Mouse (Mus musculus) liver, adult 2 months (tissue): ENCODE measurements around the gene Zdhhc5. TPM values are rescaled to one million over a fixed set of nuclear protein-coding genes. Genes with fewer than 3 reads are reported as not detected.
"Not testable (repeated sequence)": the region's sequence is repeated elsewhere in the genome, so short reads cannot be mapped to it uniquely, and the experiment has no call there.

Experiments used
- DNase-seq: peaks from one replicate; pipeline ENCODE4 v3.0.0-alpha.2; 2011; ENCODE audit warnings: low read depth, low spot score; ENCODE audit errors: extremely low read depth
- H3K27ac ChIP-seq: fragments of 200-500 bp; replicated peaks from 2 replicates; pipeline ENCODE4 v1.5.1; 2012; ENCODE audit warnings: low read depth, mild to moderate bottlenecking, control low read depth, inconsistent platforms, low read length; ENCODE audit not compliant: insufficient read depth
- H3K27me3 ChIP-seq: fragments of 200-500 bp; 2 replicates; pipeline ENCODE4 v1.6.1; 2012; ENCODE audit warnings: mild to moderate bottlenecking, moderate library complexity, low read length, inconsistent platforms; ENCODE audit not compliant: control insufficient read depth, insufficient read depth
- H3K36me3 ChIP-seq: fragments of 200-500 bp; 2 replicates; pipeline ENCODE4 v1.6.1; 2012; ENCODE audit warnings: low read length, inconsistent platforms; ENCODE audit not compliant: control insufficient read depth, insufficient read depth
- H3K4me1 ChIP-seq: fragments of 200-500 bp; 2 replicates; pipeline ENCODE4 v1.6.1; 2011; ENCODE audit warnings: low read length; ENCODE audit not compliant: control insufficient read depth, insufficient read depth
- H3K4me3 ChIP-seq: fragments of 200-500 bp; 2 replicates; pipeline ENCODE4 v1.5.1; 2011; ENCODE audit warnings: low read depth, mild to moderate bottlenecking, control low read depth, low read length, moderate library complexity; ENCODE audit not compliant: insufficient read depth
- H3K79me2 ChIP-seq: fragments of 200-500 bp; 2 replicates; pipeline ENCODE4 v1.6.1; 2012; ENCODE audit warnings: inconsistent platforms, mild to moderate bottlenecking, low read length, moderate library complexity; ENCODE audit not compliant: control insufficient read depth, insufficient read depth
- H3K9ac ChIP-seq: fragments of 200-500 bp; 2 replicates; pipeline ENCODE4 v1.6.1; 2012; ENCODE audit warnings: low read depth, mild to moderate bottlenecking, control low read depth, inconsistent platforms, low read length
- CTCF ChIP-seq: fragments of 200-500 bp; IDR thresholded peaks from 2 replicates; pipeline ENCODE4 v1.5.1; 2011; ENCODE audit warnings: low read depth, low read length, control low read depth
- POLR2A ChIP-seq: fragments of 200-500 bp; IDR thresholded peaks from 2 replicates; pipeline ENCODE4 v1.6.1; 2011; ENCODE audit warnings: low read length, control low read depth; ENCODE audit not compliant: insufficient read depth; ENCODE audit errors: extremely low read depth
- WGBS: fragments of 180-500 bp; shearing (Covaris S2); methylation state at CpG from one replicate; pipeline ENCODE4 v1.1.7; 2018; 5-methylcytosine and 5-hydroxymethylcytosine counted together
- polyA plus RNA-seq: library from polyadenylated mRNA; depleted of rRNA; stranded (reverse); fragments of >200 nt; gene quantifications from 2 replicates; pipeline ENCODE4 v1.2.3, GENCODE M21; 2012
- total RNA-seq: library from RNA; depleted of rRNA; stranded (reverse); fragments of >200 nt; gene quantifications from 2 replicates; pipeline ENCODE4 v1.2.3, GENCODE M21; 2014

Zdhhc5 gene
- total and polyA plus RNA-seq, 2 experiments = 21.9 to 36.1 TPM

DNA sequence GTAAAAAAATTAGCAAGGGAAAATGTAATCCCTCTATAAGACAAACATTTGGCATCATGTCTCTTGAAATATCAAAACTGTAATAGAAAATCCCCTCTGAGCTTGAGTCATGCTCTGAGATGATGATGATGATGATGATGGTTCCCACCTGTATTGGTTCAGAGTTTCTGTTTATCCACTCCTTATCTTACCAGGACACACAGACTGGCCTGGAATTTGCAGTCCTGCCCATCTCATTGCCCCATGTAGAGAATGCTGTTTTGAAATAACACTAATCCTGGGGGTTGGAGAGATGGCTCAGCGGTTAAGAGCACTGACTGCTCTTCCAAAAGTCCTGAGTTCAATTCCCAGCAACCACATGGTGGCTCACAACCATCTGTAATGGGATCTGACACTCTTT, 17.4 kb upstream of the Zdhhc5 start:
- no peak overlapping the region for H3K9ac ChIP-seq
- no peak overlapping the region for H3K4me3 ChIP-seq
- no peak for DNase-seq
- H3K36me3 ChIP-seq = no peaks in the 10 kb centered on the region
- peaks cover 9% of the 10 kb centered on the region for H3K4me1 ChIP-seq
- WGBS = 47% methylated on average over 1 of the region's 1 CpGs
- H3K79me2 ChIP-seq = no peaks in the 10 kb centered on the region
- H3K27me3 ChIP-seq = no peaks in the 10 kb centered on the region
- no peak overlapping the region for H3K27ac ChIP-seq
- TF ChIP-seq CTCF (no peak), POLR2A (no peak)

DNA sequence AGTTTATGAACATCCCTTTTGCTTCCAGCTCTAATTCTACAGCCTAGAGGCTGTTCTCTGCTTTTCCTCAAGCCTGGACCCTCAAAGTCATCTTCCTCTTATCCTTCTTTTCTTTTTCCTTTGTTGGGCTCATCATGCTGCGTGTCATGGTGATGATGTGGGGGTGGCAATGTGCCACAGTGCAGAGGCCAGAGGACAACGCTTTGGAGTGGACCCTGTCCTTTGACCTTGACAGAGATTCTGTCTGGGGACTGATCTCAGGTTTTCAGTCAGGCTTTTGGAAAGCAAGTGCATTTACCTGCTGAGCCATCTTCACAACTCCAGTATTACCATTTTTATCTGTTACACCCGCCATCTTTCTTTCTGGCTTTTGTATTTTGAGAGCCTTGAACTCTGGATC, 16.2 kb upstream of the Zdhhc5 start:
- no peak overlapping the region for H3K4me3 ChIP-seq
- no peaks in the 10 kb centered on the region for H3K27me3 ChIP-seq
- DNase-seq = peak; percentile 89
- TF ChIP-seq POLR2A (no peak), CTCF (no peak)
- H3K9ac ChIP-seq = no peak overlapping the region
- 39% methylated on average over 3 of the region's 3 CpGs for WGBS
- no peaks in the 10 kb centered on the region for H3K79me2 ChIP-seq
- H3K36me3 ChIP-seq = no peaks in the 10 kb centered on the region
- peaks cover 12% of the 10 kb centered on the region for H3K4me1 ChIP-seq
- H3K27ac ChIP-seq = peak overlapping the region; percentile 87

DNA sequence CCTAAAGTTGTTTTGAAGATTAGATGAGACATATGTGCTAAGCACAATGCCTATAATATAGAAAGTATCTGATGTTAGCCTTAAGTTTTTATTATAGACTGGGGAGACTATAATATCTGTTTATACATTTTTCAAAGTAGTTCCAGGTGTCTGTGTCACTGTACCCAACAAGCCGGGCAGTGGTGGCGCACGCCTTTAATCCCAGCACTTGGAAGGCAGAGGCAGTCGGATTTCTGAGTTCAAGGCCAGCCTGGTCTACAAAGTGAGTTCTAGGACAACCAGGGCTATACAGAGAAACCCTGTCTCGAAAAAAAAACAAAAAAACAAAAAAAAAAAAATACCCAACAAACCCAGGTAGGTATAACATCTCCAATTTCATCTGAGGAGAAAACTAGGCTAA, 13.2 kb upstream of the Zdhhc5 start:
- not testable (repeated sequence) for H3K9ac ChIP-seq
- 91% methylated on average over 5 of the region's 5 CpGs for WGBS
- peaks cover 20% of the 10 kb centered on the region for H3K4me1 ChIP-seq

GRCm38 (mm10) chr2:84727172-84727858, 12.3 kb upstream of the Zdhhc5 start, which contains the start of gene Clp1:
Gene Clp1, minus strand, starts transcription at chr2:84727350.
- no peaks in the 10 kb centered on the region for H3K27me3 ChIP-seq
- peak; percentile 92 for DNase-seq
- peak within 1 kb of the TSS; percentile 88 for H3K27ac ChIP-seq
- H3K4me1 ChIP-seq = peaks cover 20% of the 10 kb centered on the region
- TF ChIP-seq POLR2A (peak; percentile 59), CTCF (no peak)
- peak within 1 kb of the TSS; percentile 73 for H3K9ac ChIP-seq
- H3K79me2 ChIP-seq = peaks cover 9% of the 10 kb centered on the region; the same call in 1 of the 2 replicates
- peaks cover 15% of the 10 kb centered on the region for H3K36me3 ChIP-seq
- peak within 1 kb of the TSS; percentile 64 for H3K4me3 ChIP-seq
- WGBS = under 1% methylated on average over 39 of the region's 39 CpGs

More for the DNA sequence above, 13.2 kb upstream of the Zdhhc5 start:
- H3K79me2 ChIP-seq, H3K27me3 ChIP-seq, H3K4me3 ChIP-seq, DNase-seq, H3K27ac ChIP-seq: not testable (repeated sequence)
- peaks cover 14% of the 10 kb centered on the region for H3K36me3 ChIP-seq

DNA sequence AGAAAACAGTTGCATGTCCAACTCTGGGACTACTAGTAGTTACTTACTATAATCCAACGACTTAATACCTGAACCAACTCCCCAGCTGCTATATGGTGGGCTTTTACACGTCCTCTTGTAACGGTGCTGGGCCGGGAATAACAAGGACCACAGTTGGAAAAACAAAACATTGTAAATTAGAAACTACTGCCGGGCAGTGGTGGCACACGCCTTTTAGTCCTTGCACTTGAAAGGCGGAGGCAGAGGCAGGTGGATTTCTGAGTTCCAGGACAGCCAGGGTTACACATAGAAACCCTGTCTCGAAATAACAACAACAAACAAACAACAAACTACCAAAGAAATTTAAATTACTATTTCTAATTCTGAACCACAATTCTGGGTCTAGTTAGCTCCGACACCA, 11.7 kb upstream of the Zdhhc5 start:
- Histone ChIP-seq H3K79me2 (peaks cover 9% of the 10 kb centered on the region; the same call in 1 of the 2 replicates), H3K9ac (peak overlapping the region; percentile 46), H3K4me3 (peak overlapping the region; percentile 50), H3K36me3 (peaks cover 15% of the 10 kb centered on the region), H3K4me1 (peaks cover 20% of the 10 kb centered on the region), H3K27ac (peak overlapping the region; percentile 24), H3K27me3 (no peaks in the 10 kb centered on the region)
- 1% methylated on average over 9 of the region's 9 CpGs for WGBS
- no peak for DNase-seq
- TF ChIP-seq CTCF (no peak), POLR2A (no peak)

DNA sequence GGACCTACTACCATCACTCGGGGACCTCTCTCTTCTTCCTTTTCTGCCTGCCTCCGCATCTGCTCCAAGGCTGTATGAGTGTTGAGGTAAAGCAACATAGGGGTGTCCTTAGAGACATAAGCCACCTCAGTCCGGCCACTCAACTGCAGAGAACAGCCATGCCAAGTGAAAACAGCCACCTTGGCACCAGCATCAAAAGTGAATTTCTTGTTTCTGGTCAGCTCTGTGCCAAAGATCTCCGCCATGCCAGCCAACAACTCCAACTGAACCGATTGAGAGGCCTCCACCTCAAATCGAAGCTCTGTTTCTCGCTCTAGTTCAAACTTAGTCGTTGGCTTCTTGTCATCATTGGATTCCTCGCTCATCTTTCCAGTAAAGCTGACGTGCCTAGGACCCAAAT, 10.8 kb upstream of the Zdhhc5 start:
- peak; percentile 52 for DNase-seq
- peaks cover 9% of the 10 kb centered on the region; the same call in 1 of the 2 replicates for H3K79me2 ChIP-seq
- TF ChIP-seq CTCF (no peak), POLR2A (no peak)
- peaks cover 14% of the 10 kb centered on the region for H3K4me1 ChIP-seq
- no peaks in the 10 kb centered on the region for H3K27me3 ChIP-seq
- no peak overlapping the region for H3K27ac ChIP-seq
- 37% methylated on average over 10 of the region's 10 CpGs for WGBS
- H3K9ac ChIP-seq = no peak overlapping the region
- H3K4me3 ChIP-seq = 0 out of 2 replicates have a peak overlapping the region, but pooled peaks have one; percentile 11
- H3K36me3 ChIP-seq = peaks cover 15% of the 10 kb centered on the region
